Mouse (Mus musculus): ENCODE results near the gene Plac8. TPM values are rescaled to one million over a fixed set of nuclear protein-coding genes. Genes with fewer than 3 reads are reported as not detected.

The Plac8 gene
- polyA plus RNA-seq, 1 experiment from 2014 or later = 2.9 TPM

DNA sequence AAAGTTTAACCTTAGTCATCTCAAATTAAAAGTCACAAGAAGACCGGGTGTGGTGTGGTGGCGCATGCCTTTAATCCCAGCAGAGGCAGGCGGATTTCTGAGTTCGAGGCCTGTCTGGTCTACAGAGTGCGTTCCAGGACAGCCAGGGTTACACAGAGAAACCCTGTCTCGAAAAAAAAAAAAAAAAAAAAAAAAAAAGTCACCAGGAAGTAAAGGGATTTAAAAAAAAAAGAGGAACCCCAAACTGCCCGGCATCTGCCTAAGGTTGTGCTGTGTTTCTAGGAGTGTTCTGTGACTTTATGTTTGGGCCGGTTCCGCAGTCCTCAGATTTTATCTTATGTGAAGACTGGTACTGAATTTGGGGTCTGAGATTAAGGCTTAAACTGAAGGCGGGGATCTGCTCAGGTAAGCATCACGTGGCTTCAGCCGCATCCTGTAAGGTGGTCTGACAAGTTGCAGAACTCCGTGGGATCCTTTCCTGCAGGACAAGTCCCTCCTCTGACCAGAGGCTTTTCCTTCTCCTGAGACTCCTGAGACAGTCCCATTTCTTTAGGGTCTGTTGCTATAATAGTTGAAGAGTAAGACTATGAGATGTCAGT is 1.9 kb downstream of the Plac8 start:
- no peak overlapping the region for H3K27ac ChIP-seq
- H3K27me3 ChIP-seq (ENCODE audit: poor library complexity, severe bottlenecking) = no peaks in the 10 kb centered on the region
- H3K36me3 ChIP-seq (replicated peaks) = no peaks in the 10 kb centered on the region
- no peaks in the 10 kb centered on the region for H3K9me3 ChIP-seq
- WGBS = 74% methylated on average over 13 of the region's 13 CpGs
- peaks cover 8% of the 10 kb centered on the region for H3K4me1 ChIP-seq
- H3K4me3 ChIP-seq = no peak overlapping the region
- DNase-seq (ENCODE audit: extremely low spot score, low spot score) = no peak

DNA sequence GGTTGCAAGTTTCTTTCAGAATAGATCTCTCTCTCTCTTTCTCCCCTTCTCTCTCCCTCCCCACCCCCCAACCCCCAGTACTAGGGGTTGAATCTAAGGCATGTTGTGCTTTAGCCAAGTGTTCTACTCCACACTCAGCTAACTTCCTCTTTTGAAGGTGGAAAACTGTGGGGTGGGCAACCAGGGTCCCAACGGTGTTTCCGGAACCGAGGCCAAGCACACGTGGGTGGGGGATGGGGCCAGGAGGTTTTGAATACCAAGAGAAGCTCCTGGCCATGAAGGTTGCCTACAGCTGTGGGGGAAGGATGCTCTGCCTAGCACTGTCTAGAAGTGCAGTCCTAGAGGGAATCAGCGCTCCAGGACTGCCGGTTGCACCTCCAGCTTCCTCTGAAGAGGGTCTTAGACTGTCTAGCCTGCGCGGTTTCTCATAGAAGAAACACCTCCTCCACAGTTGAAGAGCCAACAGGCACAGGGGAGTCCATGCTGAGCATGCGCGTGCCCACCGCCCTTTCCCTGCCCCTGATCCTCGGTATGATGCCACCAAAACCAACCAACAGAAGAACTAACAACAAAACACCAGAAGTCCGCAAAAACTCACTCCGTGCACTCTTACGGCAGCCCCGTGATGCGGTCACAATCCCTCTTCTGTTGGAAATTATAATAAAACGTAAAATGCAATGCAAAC is 2.7 kb downstream of the Plac8 start:
- H3K9me3 ChIP-seq = no peaks in the 10 kb centered on the region

DNA sequence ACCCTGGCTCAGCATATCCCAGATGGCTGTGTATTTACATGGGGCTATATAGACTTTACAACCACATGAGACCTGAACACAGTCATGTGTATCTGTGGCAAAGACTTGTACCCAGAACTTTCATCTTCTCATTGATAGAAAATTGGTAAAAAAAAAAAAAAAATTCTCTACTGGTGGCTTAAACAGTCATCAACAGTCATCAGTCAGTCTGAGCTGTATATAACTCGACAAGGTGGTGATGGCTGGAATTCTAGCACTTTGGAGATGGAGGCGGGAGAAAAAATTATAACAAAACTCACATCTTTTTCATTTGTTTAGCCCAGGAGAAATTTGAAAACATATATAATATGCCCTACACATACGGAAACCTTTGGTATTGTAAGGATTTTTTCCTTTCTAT is 3.2 kb downstream of the Plac8 start:
- Histone ChIP-seq H3K36me3 (replicated peaks) (no peaks in the 10 kb centered on the region), H3K9me3 (no peaks in the 10 kb centered on the region), H3K4me3 (no peak overlapping the region), H3K27ac (no peak overlapping the region), H3K27me3 (ENCODE audit: poor library complexity, severe bottlenecking) (no peaks in the 10 kb centered on the region), H3K4me1 (peaks cover 8% of the 10 kb centered on the region)
- DNase-seq (ENCODE audit: extremely low spot score, low spot score) = no peak
- WGBS = 92% methylated on average over 3 of the region's 3 CpGs

More for the DNA sequence above, 2.7 kb downstream of the Plac8 start:
- no peak overlapping the region for H3K4me3 ChIP-seq
- DNase-seq (ENCODE audit: extremely low spot score, low spot score) = no peak
- H3K4me1 ChIP-seq = peaks cover 8% of the 10 kb centered on the region
- 82% methylated on average over 18 of the region's 18 CpGs for WGBS
- no peaks in the 10 kb centered on the region for H3K27me3 ChIP-seq (ENCODE audit: poor library complexity, severe bottlenecking)
- no peaks in the 10 kb centered on the region for H3K36me3 ChIP-seq (replicated peaks)
- no peak overlapping the region for H3K27ac ChIP-seq

DNA sequence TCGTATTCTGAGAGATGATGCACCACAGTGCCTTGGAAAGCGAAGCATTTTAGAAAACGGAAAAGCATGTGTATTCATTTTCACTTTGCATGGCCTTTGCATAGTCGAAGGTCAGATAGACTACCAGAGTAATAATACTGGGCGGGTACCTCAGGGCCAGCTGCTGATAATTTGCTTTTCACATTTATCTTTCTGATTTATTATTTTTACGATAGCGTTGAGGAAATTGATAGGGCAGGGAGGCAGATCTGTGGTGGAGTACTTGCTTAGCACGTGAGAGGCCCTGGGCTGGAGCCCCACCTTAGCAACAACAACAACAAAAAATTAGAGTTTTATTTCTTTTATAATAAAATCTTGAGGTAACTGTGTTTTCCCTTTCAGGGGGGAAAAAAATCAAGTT is 3.9 kb downstream of the Plac8 start:
- H3K27me3 ChIP-seq (ENCODE audit: poor library complexity, severe bottlenecking) = no peaks in the 10 kb centered on the region
- 93% methylated on average over 8 of the region's 8 CpGs for whole genome bisulfite sequencing
- H3K27ac ChIP-seq = no peak overlapping the region
- no peak for DNase-seq (ENCODE audit: extremely low spot score, low spot score)
- H3K4me1 ChIP-seq = peaks cover 8% of the 10 kb centered on the region
- H3K9me3 ChIP-seq = no peaks in the 10 kb centered on the region
- no peaks in the 10 kb centered on the region for H3K36me3 ChIP-seq (replicated peaks)
- H3K4me3 ChIP-seq = no peak overlapping the region

DNA sequence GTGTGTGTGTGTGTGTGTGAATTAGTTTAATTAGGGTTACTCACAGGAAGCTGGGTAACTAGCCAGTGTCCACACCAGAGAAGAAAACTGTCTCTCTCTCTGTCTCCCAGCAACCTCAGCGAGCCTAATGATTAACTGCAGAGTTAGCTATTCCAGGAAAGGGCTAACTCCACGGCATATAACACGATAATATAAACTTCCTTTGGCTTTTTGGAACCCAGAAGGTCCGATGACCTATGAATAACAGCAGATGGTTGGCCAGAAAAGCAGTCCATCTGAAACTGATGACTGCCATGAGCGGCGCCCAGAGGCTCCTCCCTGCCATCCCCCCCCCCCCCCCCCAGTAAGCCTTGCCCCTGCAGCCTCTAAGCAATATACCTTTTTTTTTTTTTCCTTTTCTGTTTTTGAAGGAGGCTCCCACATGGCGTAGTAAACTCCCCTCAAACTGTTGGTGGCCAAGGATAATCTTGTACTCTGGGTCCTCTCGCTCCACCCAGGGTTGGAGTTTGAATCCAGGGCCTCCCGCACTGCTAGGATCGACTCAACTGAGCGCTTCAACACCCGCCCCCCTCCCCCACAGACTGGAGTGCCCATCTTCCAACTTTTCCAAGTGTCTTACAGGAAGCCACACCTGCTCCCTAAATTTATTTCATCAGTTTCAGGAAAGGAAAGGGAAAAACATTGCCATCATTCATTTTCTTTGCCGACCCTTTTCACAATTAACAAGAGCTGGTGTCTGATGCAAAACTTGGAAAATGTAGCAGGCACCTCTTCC is 4.6 kb downstream of the Plac8 start:
- Histone ChIP-seq H3K4me3 (no peak overlapping the region), H3K4me1 (peaks cover 8% of the 10 kb centered on the region), H3K27ac (no peak overlapping the region), H3K27me3 (ENCODE audit: poor library complexity, severe bottlenecking) (no peaks in the 10 kb centered on the region), H3K36me3 (replicated peaks) (no peaks in the 10 kb centered on the region), H3K9me3 (no peaks in the 10 kb centered on the region)
- WGBS = 82% methylated on average over 13 of the region's 13 CpGs
- no peak for DNase-seq (ENCODE audit: extremely low spot score, low spot score)

DNA sequence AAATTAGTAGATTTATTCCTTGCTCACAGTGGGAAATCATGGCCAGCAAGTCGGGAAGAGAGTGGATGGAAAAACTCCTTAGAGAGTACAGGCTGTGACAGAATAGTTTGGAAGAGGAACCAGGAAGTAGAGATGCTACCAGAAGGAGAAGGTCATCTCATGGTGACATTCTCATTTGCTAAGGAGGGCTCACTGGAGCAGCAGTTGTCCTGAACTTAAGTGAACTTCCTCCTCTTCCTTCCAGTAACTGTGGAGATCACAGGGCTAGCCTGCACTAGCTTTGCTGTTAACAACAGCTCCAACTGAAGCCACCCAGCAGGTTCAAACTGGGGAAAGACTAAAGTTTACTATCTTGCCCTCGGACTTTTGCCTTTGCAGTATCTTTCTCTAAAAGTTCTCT is 5.2 kb downstream of the Plac8 start:
- Histone ChIP-seq H3K27ac (no peak overlapping the region), H3K9me3 (no peaks in the 10 kb centered on the region), H3K4me3 (no peak overlapping the region), H3K36me3 (replicated peaks) (no peaks in the 10 kb centered on the region), H3K27me3 (ENCODE audit: poor library complexity, severe bottlenecking) (no peaks in the 10 kb centered on the region), H3K4me1 (peaks cover 8% of the 10 kb centered on the region)
- no peak for DNase-seq (ENCODE audit: extremely low spot score, low spot score)
- WGBS = 86% methylated on average over 2 of the region's 2 CpGs

DNA sequence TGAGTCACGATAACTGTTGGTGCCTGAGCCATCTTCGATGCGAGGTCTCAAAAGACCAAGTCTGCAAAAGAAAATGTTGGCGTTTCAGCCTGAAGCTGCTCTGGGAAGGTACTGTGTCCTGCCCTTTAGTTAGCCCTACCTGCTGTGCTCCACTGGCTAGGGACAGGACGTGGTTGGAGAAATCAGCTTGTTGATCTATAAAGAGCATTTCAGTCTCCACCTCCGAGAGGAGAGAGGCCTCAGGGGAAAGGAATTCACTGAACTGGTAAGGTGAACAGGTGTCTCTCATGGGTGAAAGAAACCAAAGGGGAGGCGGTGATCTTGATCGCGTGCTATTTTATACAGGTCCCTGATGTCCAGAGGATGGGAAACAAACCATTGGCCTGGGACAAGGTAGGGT is 9.3 kb downstream of the Plac8 start:
- DNase-seq (ENCODE audit: extremely low spot score, low spot score) = no peak
- Histone ChIP-seq H3K4me1 (no peaks in the 10 kb centered on the region), H3K36me3 (replicated peaks) (no peaks in the 10 kb centered on the region), H3K4me3 (no peak overlapping the region), H3K27ac (no peak overlapping the region), H3K27me3 (ENCODE audit: poor library complexity, severe bottlenecking) (no peaks in the 10 kb centered on the region), H3K9me3 (no peaks in the 10 kb centered on the region)
- WGBS = 84% methylated on average over 9 of the region's 9 CpGs

DNA sequence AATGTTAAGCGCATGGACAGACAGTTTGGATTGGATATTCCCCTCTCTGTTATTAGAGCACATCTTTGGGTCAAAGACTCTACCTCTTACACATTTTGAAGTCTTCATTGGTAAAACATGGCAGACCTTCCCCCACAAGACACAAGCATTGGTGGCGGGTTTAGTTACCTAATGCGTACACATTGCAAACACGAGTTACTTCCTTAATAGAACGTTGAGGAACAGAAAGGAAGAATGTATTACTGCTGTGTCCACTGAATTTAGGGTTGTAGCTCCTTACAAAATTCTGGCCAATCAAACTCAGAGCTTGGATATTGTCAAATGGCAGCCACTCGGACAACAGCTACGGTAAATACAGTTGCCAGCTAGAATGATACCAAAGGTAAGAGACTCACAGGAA is 12.7 kb downstream of the Plac8 start:
- no peak for DNase-seq (ENCODE audit: extremely low spot score, low spot score)
- 97% methylated on average over 7 of the region's 7 CpGs for WGBS
- Histone ChIP-seq H3K27ac (no peak overlapping the region), H3K4me3 (no peak overlapping the region), H3K9me3 (no peaks in the 10 kb centered on the region), H3K36me3 (replicated peaks) (no peaks in the 10 kb centered on the region), H3K27me3 (ENCODE audit: poor library complexity, severe bottlenecking) (no peaks in the 10 kb centered on the region), H3K4me1 (no peaks in the 10 kb centered on the region)

DNA sequence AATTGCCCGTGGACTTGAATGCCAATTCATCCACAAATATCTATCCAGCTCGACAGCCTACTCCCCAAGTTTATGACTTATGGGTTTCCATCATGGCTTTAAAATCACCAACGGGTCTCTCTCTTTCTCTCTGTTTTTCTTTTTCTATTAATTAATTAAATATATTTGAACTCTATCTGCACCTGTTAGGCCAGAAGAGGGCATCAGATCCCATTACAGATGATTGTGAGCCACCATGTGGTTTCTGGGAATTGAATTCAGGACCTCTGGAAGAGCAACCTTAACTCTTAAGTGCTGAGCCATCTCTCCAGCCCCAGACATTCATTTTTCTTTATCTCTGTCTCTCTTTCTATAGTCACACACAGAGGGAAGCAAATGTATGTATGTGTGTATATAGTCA is 13.3 kb downstream of the Plac8 start:
- Histone ChIP-seq H3K27me3 (ENCODE audit: poor library complexity, severe bottlenecking) (no peaks in the 10 kb centered on the region), H3K27ac (no peak overlapping the region), H3K36me3 (replicated peaks) (no peaks in the 10 kb centered on the region), H3K4me1 (no peaks in the 10 kb centered on the region), H3K9me3 (no peaks in the 10 kb centered on the region), H3K4me3 (no peak overlapping the region)
- 90% methylated on average over 3 of the region's 3 CpGs for WGBS
- DNase-seq (ENCODE audit: extremely low spot score, low spot score) = no peak

DNA sequence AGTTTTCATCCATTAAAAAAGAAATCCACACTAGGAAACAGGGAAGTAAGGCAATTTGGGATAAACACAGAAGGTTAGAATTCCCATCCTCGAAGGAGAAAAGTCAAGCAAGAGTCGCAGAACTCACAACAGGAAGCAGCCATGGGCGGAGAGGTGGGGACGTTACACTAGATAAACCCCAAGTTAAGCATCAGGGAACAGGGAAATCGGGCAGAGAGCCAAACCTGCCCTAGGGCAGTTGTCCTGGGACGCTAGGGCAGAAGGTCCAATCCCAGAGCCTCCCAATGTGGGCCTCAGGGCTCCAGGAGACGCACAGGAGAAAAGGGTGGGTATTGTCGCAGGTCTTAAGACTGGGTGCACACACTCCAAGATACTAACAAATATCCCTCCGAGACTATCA is 14.5 kb downstream of the Plac8 start:
- DNase-seq (ENCODE audit: extremely low spot score, low spot score) = no peak
- no peaks in the 10 kb centered on the region; the same call in 1 of the 2 replicates for H3K4me1 ChIP-seq
- H3K4me3 ChIP-seq = no peak overlapping the region
- H3K27ac ChIP-seq = no peak overlapping the region
- H3K36me3 ChIP-seq (replicated peaks) = no peaks in the 10 kb centered on the region
- no peaks in the 10 kb centered on the region for H3K27me3 ChIP-seq (ENCODE audit: poor library complexity, severe bottlenecking)
- no peaks in the 10 kb centered on the region for H3K9me3 ChIP-seq
- WGBS = 79% methylated on average over 9 of the region's 9 CpGs

DNA sequence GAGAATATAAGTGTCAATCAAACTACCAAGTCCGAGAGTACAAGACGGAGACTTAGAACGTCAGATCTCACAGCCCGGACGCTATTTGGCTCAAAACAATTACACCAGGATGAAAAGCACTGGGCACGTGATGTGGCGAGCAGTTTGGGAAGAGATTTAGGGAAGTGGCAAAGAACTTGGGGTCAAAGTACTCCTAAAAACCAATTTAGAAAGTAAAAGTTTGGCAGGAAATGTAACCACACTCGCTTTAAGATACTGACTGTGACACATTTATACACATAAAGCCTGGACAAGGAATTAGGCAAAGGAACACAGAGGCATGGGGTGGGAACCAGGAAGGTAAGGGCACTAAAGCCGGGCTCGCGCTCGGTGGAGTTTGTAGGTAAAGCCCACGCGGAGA is 15.0 kb downstream of the Plac8 start:
- 92% methylated on average over 14 of the region's 14 CpGs for WGBS

DNA sequence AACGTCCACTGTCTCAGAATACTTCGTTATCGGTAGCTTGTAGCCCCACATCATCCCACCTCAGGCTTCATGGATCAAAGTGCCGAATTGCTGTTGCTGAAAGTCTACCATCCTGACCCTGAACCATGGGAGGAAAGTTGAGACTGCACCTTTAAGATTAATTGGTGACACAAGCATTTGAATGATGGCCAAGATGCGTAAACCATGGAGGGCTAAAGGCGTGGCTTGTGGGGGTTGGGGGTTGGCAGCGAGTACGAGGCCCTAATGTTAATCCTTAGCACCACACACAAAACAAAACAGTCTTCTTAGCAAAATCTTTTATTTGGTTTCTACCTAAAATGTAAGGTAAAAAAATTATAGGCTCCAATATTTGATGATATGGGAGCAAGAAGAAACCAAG is 18.6 kb downstream of the Plac8 start:
- Histone ChIP-seq H3K9me3 (no peaks in the 10 kb centered on the region), H3K27ac (no peak overlapping the region), H3K36me3 (replicated peaks) (peaks cover 19% of the 10 kb centered on the region), H3K27me3 (ENCODE audit: poor library complexity, severe bottlenecking) (no peaks in the 10 kb centered on the region), H3K4me3 (no peak overlapping the region), H3K4me1 (no peaks in the 10 kb centered on the region; the same call in 1 of the 2 replicates)
- whole genome bisulfite sequencing = 71% methylated on average over 8 of the region's 8 CpGs
- DNase-seq (ENCODE audit: extremely low spot score, low spot score) = no peak

More for the DNA sequence above, 15.0 kb downstream of the Plac8 start:
- no peaks in the 10 kb centered on the region; the same call in 1 of the 2 replicates for H3K4me1 ChIP-seq
- H3K4me3 ChIP-seq = no peak overlapping the region
- no peak for DNase-seq (ENCODE audit: extremely low spot score, low spot score)
- no peaks in the 10 kb centered on the region for H3K27me3 ChIP-seq (ENCODE audit: poor library complexity, severe bottlenecking)
- H3K9me3 ChIP-seq = no peaks in the 10 kb centered on the region
- no peak overlapping the region for H3K27ac ChIP-seq
- H3K36me3 ChIP-seq (replicated peaks) = no peaks in the 10 kb centered on the region

DNA sequence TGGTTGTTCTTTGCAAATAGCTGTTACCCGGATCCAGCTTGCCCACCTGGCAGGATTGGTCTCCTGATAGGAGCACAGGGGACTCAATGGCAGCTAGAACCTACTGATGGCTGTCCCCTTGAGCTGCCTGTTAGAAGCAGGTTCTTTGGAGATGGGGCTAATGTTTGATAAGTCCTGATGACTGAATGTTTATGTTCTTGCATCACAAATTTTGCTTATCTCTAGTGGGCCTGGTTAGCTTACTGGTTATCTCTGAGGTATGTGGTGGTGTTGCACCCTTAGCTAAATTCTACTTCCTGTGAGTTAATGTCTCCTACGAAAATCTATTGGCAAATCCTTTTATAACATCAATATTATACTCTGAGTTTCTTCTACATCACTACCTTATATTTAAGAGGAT is 20.1 kb downstream of the Plac8 start:
- Histone ChIP-seq H3K4me3 (no peak overlapping the region), H3K27me3 (ENCODE audit: poor library complexity, severe bottlenecking) (no peaks in the 10 kb centered on the region), H3K27ac (no peak overlapping the region), H3K9me3 (no peaks in the 10 kb centered on the region), H3K36me3 (replicated peaks) (peaks cover 33% of the 10 kb centered on the region), H3K4me1 (no peaks in the 10 kb centered on the region; the same call in 1 of the 2 replicates)
- DNase-seq (ENCODE audit: extremely low spot score, low spot score) = no peak
- 77% methylated on average over 2 of the region's 2 CpGs for WGBS
